Comparison of ENCODE assay signal across 20 mouse cellular contexts in the genomic region with DNA sequence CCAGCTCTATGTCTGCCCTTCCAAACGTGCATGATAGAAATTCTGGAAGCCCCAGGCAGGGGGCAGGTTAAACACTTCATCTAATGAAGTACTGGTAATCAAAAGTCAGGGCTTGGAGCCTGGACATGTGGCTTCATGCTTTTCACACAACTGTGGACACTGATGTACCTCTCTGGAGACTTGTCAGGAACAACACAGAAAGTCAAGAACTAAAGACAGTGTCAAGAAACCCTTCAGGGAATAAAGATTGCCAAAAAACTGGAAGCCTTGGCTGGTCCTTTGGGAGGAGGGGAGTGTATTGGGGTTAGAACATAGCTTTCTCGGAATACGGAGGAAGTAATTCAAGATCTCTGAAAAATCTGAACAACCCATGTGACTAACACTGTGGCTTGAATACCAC. TPM values are rescaled to one million over a fixed set of nuclear protein-coding genes. Genes with fewer than 3 reads are reported as not detected.
DNase-seq lines count a peak whose midpoint lies in the region; ATAC-seq and TF ChIP-seq lines count a peak whose summit lies in the region.
"Had no signal": no experiment of that assay in that cellular context is flagged by ENCODE, and none has a peak within 500 bp of the region (broad histone marks: within the 10 kb centered on the region; RNA-seq: fewer than 3 reads in every experiment).

No protein-coding gene starts in this region.

- no peaks in the 10 kb centered on the region for H3K4me1 ChIP-seq in forebrain, postnatal 0 days (ENCODE audit: insufficient read depth)
- H3K4me1 ChIP-seq in forebrain, embryonic 14.5 days (ENCODE audit: control insufficient read depth, insufficient read depth, low read length), result no peaks in the 10 kb centered on the region; the same call in 1 of the 2 replicates
- H3K4me1 ChIP-seq: embryonic facial prominence, embryonic 12.5 days; intestine, embryonic 15.5 days had no signal

- 54% methylated on average over 3 of the region's 3 CpGs for WGBS in forebrain, postnatal 0 days
- 58% methylated on average over 3 of the region's 3 CpGs for WGBS in forebrain, embryonic 14.5 days

- peaks cover 11% of the 10 kb centered on the region for H3K36me3 ChIP-seq in forebrain, postnatal 0 days (ENCODE audit: insufficient read depth)
- H3K36me3 ChIP-seq in forebrain, embryonic 14.5 days (ENCODE audit: control insufficient read depth, insufficient read depth, low read length), result peaks cover 63% of the 10 kb centered on the region
- H3K36me3 ChIP-seq: intestine, embryonic 15.5 days had no signal

- no peak overlapping the region for H3K9ac ChIP-seq in forebrain, postnatal 0 days
- no peak overlapping the region for H3K9ac ChIP-seq in forebrain, embryonic 14.5 days (ENCODE audit: low read length)
- H3K9ac ChIP-seq: embryonic facial prominence, embryonic 12.5 days; heart, embryonic 13.5 days; hindbrain, embryonic 13.5 days; intestine, embryonic 15.5 days had no signal

- no peaks in the 10 kb centered on the region for H3K27me3 ChIP-seq in forebrain, postnatal 0 days (ENCODE audit: insufficient read depth, low read length)
- H3K27me3 ChIP-seq in forebrain, embryonic 14.5 days (replicated peaks; ENCODE audit: control insufficient read depth, insufficient read depth, low read length), result no peaks in the 10 kb centered on the region
- H3K27me3 ChIP-seq: embryonic facial prominence, embryonic 12.5 days; heart, embryonic 13.5 days; hindbrain, embryonic 13.5 days; intestine, embryonic 15.5 days had no signal

- no peak for TF ChIP-seq CTCF in forebrain, postnatal 0 days (IDR thresholded peaks at IDR 0.05; ENCODE audit: low read depth)

- H3K4me3 ChIP-seq in forebrain, postnatal 0 days (ENCODE audit: low read depth, low read length), result no peak overlapping the region
- H3K4me3 ChIP-seq in forebrain, embryonic 14.5 days (ENCODE audit: low read depth, low read length), result no peak overlapping the region
- H3K4me3 ChIP-seq: embryonic facial prominence, embryonic 12.5 days; gastrocnemius, adult 2 months; heart, embryonic 13.5 days; hindbrain, embryonic 13.5 days; intestine, embryonic 15.5 days had no signal

- 0 out of 2 replicates have a peak, but pooled peaks have one; percentile 7 for ATAC-seq in forebrain, postnatal 0 days
- ATAC-seq in forebrain, embryonic 14.5 days, result no peak
- ATAC-seq: forebrain, embryonic 16.5 days; hindbrain, postnatal 0 days; intestine, embryonic 15.5 days had no signal

- intact Hi-C loops in heart, postnatal 25 days (cut with DNase I), result no loop called here

- H3K27ac ChIP-seq in forebrain, postnatal 0 days (ENCODE audit: low read depth, low read length), result no peak overlapping the region
- H3K27ac ChIP-seq in forebrain, embryonic 14.5 days (ENCODE audit: low read depth, low read length), result no peak overlapping the region
- H3K27ac ChIP-seq: embryonic facial prominence, embryonic 12.5 days; gastrocnemius, adult 2 months; heart, embryonic 13.5 days; hindbrain, embryonic 13.5 days; hindbrain, postnatal 0 days; intestine, embryonic 15.5 days had no signal

- DNase-seq in forebrain, postnatal 0 days, result no peak
- no peak for DNase-seq in forebrain, embryonic 14.5 days (ENCODE audit: low spot score)
- DNase-seq in heart, adult 8-10 months (ENCODE audit: low spot score), result peak; percentile 36
- no peak for DNase-seq in heart, postnatal 25 days (ENCODE audit: low spot score)
- DNase-seq in adipocyte (ENCODE audit: low spot score), result peak; percentile 67
- DNase-seq in skeletal muscle tissue, adult 2 months (ENCODE audit: low read depth, low spot score), result peak; percentile 16
- no peak for DNase-seq in right cerebral cortex, adult 2 months (ENCODE audit: low spot score in 2 of 2)
- DNase-seq: adrenal gland, postnatal 14 days; cerebellum, adult 11-12 months; cerebellum, adult 9-10 months; cerebellum, postnatal 25 days; gastrocnemius, adult 2 months; gastrocnemius, postnatal 36 days; kidney, adult 18-20 months had no signal

- no peaks in the 10 kb centered on the region for H3K9me3 ChIP-seq in forebrain, postnatal 0 days (ENCODE audit: low read length)
- no peaks in the 10 kb centered on the region for H3K9me3 ChIP-seq in forebrain, embryonic 14.5 days (replicated peaks; ENCODE audit: control insufficient read depth, low read length)
- H3K9me3 ChIP-seq: embryonic facial prominence, embryonic 12.5 days; heart, embryonic 13.5 days; hindbrain, embryonic 13.5 days; intestine, embryonic 15.5 days had no signal

- H3K4me2 ChIP-seq in forebrain, postnatal 0 days (ENCODE audit: low read depth), result no peak overlapping the region
- no peak overlapping the region for H3K4me2 ChIP-seq in forebrain, embryonic 14.5 days (ENCODE audit: low read length)
- H3K4me2 ChIP-seq: embryonic facial prominence, embryonic 12.5 days; heart, embryonic 13.5 days; hindbrain, embryonic 13.5 days; intestine, embryonic 15.5 days had no signal

RNA-seq across cellular contexts. Expression of a gene that starts 37.5 kb away (rescaled TPM):
- 204 and 227 TPM in 2 replicates for total RNA-seq in forebrain, postnatal 0 days (2014; rRNA removed)
- polyA plus RNA-seq in forebrain, postnatal 0 days (2015; fragmentation: Nextera tagmentation; extraction: Ambion mirVana), result 85.5 and 106 TPM in 2 replicates
- polyA plus RNA-seq in forebrain, embryonic 14.5 days (2014; fragmentation: Nextera tagmentation; extraction: Ambion mirVana), result 99.1 and 114 TPM in 2 replicates
- total RNA-seq in heart, adult 8-10 months (2022), result 10 to 100 TPM; 24.2 to 31.6 (median 28.8) TPM
- total RNA-seq in heart, postnatal 25 days (2021), result 10 to 100 TPM; 22.3 to 23.0 TPM

Comparison
In these comparisons a context has a peak if more than half of its experiments do, and no peak if none do; other contexts are left out.
1. DNase-seq: peak in heart, adult 8-10 months (single experiment), adipocyte (single experiment) and skeletal muscle tissue, adult 2 months (single experiment); none in forebrain, postnatal 0 days (single experiment), forebrain, embryonic 14.5 days (single experiment), heart, postnatal 25 days (single experiment) and right cerebral cortex, adult 2 months (0 of 2).